ENCODE assay signal across 12 mouse cellular contexts in genomic region chr2:168352626-168353025, GRCm38 (mm10).
DNase-seq lines count a peak whose midpoint lies in the region; ATAC-seq and TF ChIP-seq lines count a peak whose summit lies in the region.
"Had no signal": no experiment of that assay in that cellular context is flagged by ENCODE, and none has a peak within 500 bp of the region (broad histone marks: within the 10 kb centered on the region; RNA-seq: fewer than 3 reads in every experiment).

No protein-coding gene starts in this region.

- 10% methylated on average over 5 of the region's 5 CpGs for WGBS in bone marrow, adult 2 months

- intact Hi-C loops in left cerebral cortex, postnatal 10 days (cut with DNase I), result loop anchor here (5.0 kb wide), 1 partner anchor 90 kb away; no protein-coding TSS in a partner anchor

- H3K27ac ChIP-seq in bone marrow, adult 2 months (ENCODE audit: control insufficient read depth, insufficient read depth, low read depth, low read length, poor library complexity), result peak overlapping the region; percentile 4; the same call in 1 of the 2 replicates
- H3K27ac ChIP-seq: embryonic facial prominence, embryonic 12.5 days; heart, adult 2 months; intestine, embryonic 15.5 days; limb, embryonic 13.5 days had no signal

- ATAC-seq in granulocyte monocyte progenitor cell, adult 5-6 weeks (replicated peaks; ENCODE audit: poor library complexity, severe bottlenecking), result 0 out of 2 replicates have a peak, but pooled peaks have one; percentile 8
- ATAC-seq in megakaryocyte, adult 5-6 weeks (ENCODE audit: poor library complexity, severe bottlenecking), result no peak
- ATAC-seq: intestine, embryonic 15.5 days had no signal

- TF ChIP-seq POLR2A in bone marrow, adult 2 months (IDR thresholded peaks at IDR 0.05; ENCODE audit: borderline replicate concordance, control insufficient read depth, low read depth, low read length), result no peak
- no peak for TF ChIP-seq POLR2A in brain, embryonic 14.5 days (IDR thresholded peaks at IDR 0.05; ENCODE audit: borderline replicate concordance, extremely low read depth, insufficient read depth, insufficient read length, poor library complexity, severe bottlenecking)

- peaks cover 2% of the 10 kb centered on the region; the same call in 1 of the 2 replicates for H3K4me1 ChIP-seq in bone marrow, adult 2 months (ENCODE audit: control insufficient read depth, insufficient read depth, low read length)

- TF ChIP-seq CTCF in bone marrow, adult 2 months (IDR thresholded peaks at IDR 0.05; ENCODE audit: control insufficient read depth, insufficient read depth, low read length), result no peak
- no peak for TF ChIP-seq CTCF in brain, embryonic 14.5 days (IDR thresholded peaks at IDR 0.05; ENCODE audit: borderline replicate concordance, extremely low read depth, insufficient read depth, insufficient read length)

- DNase-seq in brain, embryonic 14.5 days (ENCODE audit: low read depth), result peak; percentile 86
- peak; percentile 55 to 75 for DNase-seq in left cerebral cortex, postnatal 10 days (ENCODE audit: extremely low spot score in 1 of 2, low spot score in 2 of 2)
- no peak for DNase-seq in gastrocnemius, postnatal 4 days (ENCODE audit: low spot score in 2 of 2)
- no peak for DNase-seq in kidney, postnatal 36 days
- DNase-seq: heart, adult 2 months; lung, postnatal 4 days had no signal

- H3K4me3 ChIP-seq in bone marrow, adult 2 months (replicated peaks; ENCODE audit: control insufficient read depth, low read depth, low read length), result no peak overlapping the region
- H3K4me3 ChIP-seq: embryonic facial prominence, embryonic 12.5 days; heart, adult 2 months; intestine, embryonic 15.5 days; limb, embryonic 13.5 days had no signal

Comparison
In these comparisons a context has a peak if more than half of its experiments do, and no peak if none do; other contexts are left out.
1. DNase-seq: peak in brain, embryonic 14.5 days (single experiment) and left cerebral cortex, postnatal 10 days (2 of 2); none in gastrocnemius, postnatal 4 days (0 of 2) and kidney, postnatal 36 days (0 of 2).